Mouse (Mus musculus) MEL (cell line): ENCODE measurements around the gene Elavl2.
A peak's percentile ranks its signal among the peaks of the same experiment; 100 is the strongest.

ENCODE experiments used
- CTCF ChIP-seq, 3 experiments: IDR thresholded peaks in 2 of 3; conservative IDR thresholded peaks in 1 of 3; 2 replicates each; pipeline ENCODE4 v1.5.1; 2011 to 2012; ENCODE audit warnings: low read length in 3 of 3, low read depth in 2 of 3, mild to moderate bottlenecking in 2 of 3, improper control_type of control experiment in 1 of 3, inconsistent platforms in 1 of 3, mixed read lengths in 1 of 3, moderate library complexity in 1 of 3; ENCODE audit not compliant: control insufficient read depth in 1 of 3, insufficient read depth in 1 of 3, poor library complexity in 1 of 3, severe bottlenecking in 1 of 3
- EP300 ChIP-seq, 2 experiments: IDR thresholded peaks; 2 replicates each; pipeline ENCODE4 v1.6.1; 2011; ENCODE audit warnings: improper control_type of control experiment in 2 of 2, low read length in 2 of 2, low read depth in 1 of 2, mild to moderate bottlenecking in 1 of 2
- GATA1 ChIP-seq: IDR thresholded peaks from 2 replicates; pipeline ENCODE4 v1.6.1; 2011; ENCODE audit warnings: low read depth, low read length, improper control_type of control experiment
- MAX ChIP-seq: IDR thresholded peaks from 2 replicates; pipeline ENCODE4 v1.6.1; 2011; ENCODE audit warnings: low read length, improper control_type of control experiment
- NRF1 ChIP-seq: IDR thresholded peaks from 2 replicates; pipeline ENCODE4 v1.6.1; 2014; ENCODE audit warnings: low read depth, mild to moderate bottlenecking, inconsistent platforms, low read length, improper control_type of control experiment, moderate library complexity; ENCODE audit not compliant: poor library complexity, insufficient read depth, severe bottlenecking
- POLR2AphosphoS2 ChIP-seq: IDR thresholded peaks from 2 replicates; pipeline ENCODE4 v1.6.1; 2011; ENCODE audit warnings: low read length, improper control_type of control experiment
- SIN3A ChIP-seq: IDR thresholded peaks from 2 replicates; pipeline ENCODE4 v1.6.1; 2012; ENCODE audit warnings: low read length, improper control_type of control experiment, inconsistent platforms
- USF1 ChIP-seq: IDR thresholded peaks from 2 replicates; pipeline ENCODE4 v1.6.1; 2014; ENCODE audit warnings: low read depth, mild to moderate bottlenecking, inconsistent platforms, low read length, improper control_type of control experiment, moderate library complexity
- ZMIZ1 ChIP-seq: IDR thresholded peaks from 2 replicates; pipeline ENCODE4 v1.6.1; 2012; ENCODE audit warnings: low read depth, mild to moderate bottlenecking, inconsistent platforms, low read length, improper control_type of control experiment, moderate library complexity
- ZNF384 ChIP-seq: IDR thresholded peaks from 2 replicates; pipeline ENCODE4 v1.6.1; 2012; ENCODE audit warnings: low read depth, mild to moderate bottlenecking, inconsistent platforms, low read length, improper control_type of control experiment

- no peak for TF ChIP-seq CTCF (IDR thresholded peaks at IDR 0.05 in 2 of 3, conservative IDR thresholded peaks at IDR 0.05 in 1 of 3; ENCODE audit: control insufficient read depth in 1 of 3, insufficient read depth in 1 of 3, low read depth in 2 of 3, low read length in 3 of 3, poor library complexity in 1 of 3, severe bottlenecking in 1 of 3)
- TF ChIP-seq POLR2AphosphoS2, result no peak
- no peak for TF ChIP-seq NRF1
- TF ChIP-seq USF1, result no peak
- TF ChIP-seq MAX, result no peak
- no peak for TF ChIP-seq GATA1
- TF ChIP-seq ZNF384, result peak; percentile 80
- no peak for TF ChIP-seq ZMIZ1
- TF ChIP-seq SIN3A, result no peak
- TF ChIP-seq EP300 (IDR thresholded peaks at IDR 0.05; ENCODE audit: low read depth in 1 of 2, low read length in 2 of 2), result peak; percentile 9 to 62; a peak in 2 of 4 replicates
Measured at GRCm38 (mm10) chr4:91415582-91415981, 15.0 kb upstream of the Elavl2 start.
